Mouse (Mus musculus) limb, embryonic 11.5 days (tissue): ENCODE measurements around the gene St3gal2. TPM values are rescaled to one million over a fixed set of nuclear protein-coding genes. Genes with fewer than 3 reads are reported as not detected.
"Not testable (repeated sequence)": the region's sequence is repeated elsewhere in the genome, so short reads cannot be mapped to it uniquely, and the experiment has no call there.

ENCODE experiments used
- ATAC-seq: fragments of 200-750 bp; cut with Nextera tagmentation; 2 replicates; pipeline ENCODE4 v1.8.0; 2017; ENCODE audit warnings: low read depth; ENCODE audit not compliant: insufficient number of reproducible peaks, low FRiP score, low TSS enrichment
- DNase-seq: peaks from one replicate; pipeline ENCODE4 v3.0.0-alpha.2; 2015; ENCODE audit warnings: low spot score
- H3K27ac ChIP-seq: fragments of 300-500 bp; sonication (generic); replicated peaks from 2 replicates; pipeline ENCODE4 v1.5.1; 2014; ENCODE audit warnings: low read depth, mild to moderate bottlenecking, low read length
- H3K27me3 ChIP-seq: fragments of 300-500 bp; sonication (generic); 2 replicates; pipeline ENCODE4 v1.6.1; 2014; ENCODE audit warnings: mild to moderate bottlenecking, low read length, mixed read lengths; ENCODE audit not compliant: control insufficient read depth, insufficient read depth
- H3K36me3 ChIP-seq: fragments of 300-500 bp; sonication (generic); 2 replicates; pipeline ENCODE4 v1.6.1; 2014; ENCODE audit warnings: mild to moderate bottlenecking, low read length, moderate library complexity, mixed read lengths; ENCODE audit not compliant: control insufficient read depth, insufficient read depth
- H3K4me1 ChIP-seq: fragments of 300-500 bp; sonication (generic); 2 replicates; pipeline ENCODE4 v1.6.1; 2014; ENCODE audit warnings: low read length, mixed read lengths; ENCODE audit not compliant: control insufficient read depth, insufficient read depth
- H3K4me2 ChIP-seq: fragments of 300-500 bp; sonication (generic); 2 replicates; pipeline ENCODE4 v1.6.1; 2014; ENCODE audit warnings: low read depth, mild to moderate bottlenecking, moderate library complexity; ENCODE audit not compliant: severe bottlenecking
- H3K4me3 ChIP-seq: fragments of 300-500 bp; sonication (generic); 2 replicates; pipeline ENCODE4 v1.5.1; 2014; ENCODE audit warnings: low read depth, low read length
- H3K9ac ChIP-seq: fragments of 300-500 bp; sonication (generic); 2 replicates; pipeline ENCODE4 v1.6.1; 2014; ENCODE audit warnings: mild to moderate bottlenecking, low read length
- H3K9me3 ChIP-seq: fragments of 300-500 bp; sonication (generic); 2 replicates; pipeline ENCODE4 v1.6.1; 2016; ENCODE audit warnings: low read length; ENCODE audit not compliant: control insufficient read depth
- WGBS: fragments of 180-500 bp; shearing (Covaris S2); extraction: QIAGEN DNeasy Blood & Tissue Kit; methylation state at CpG from one replicate; pipeline ENCODE4 v1.1.7; 2014; 5-methylcytosine and 5-hydroxymethylcytosine counted together
- microRNA-seq: library from miRNA; unstranded; fragments of <30 nt; microRNA quantifications from one replicate; pipeline ENCODE4, GENCODE M21; 2016
- polyA plus RNA-seq: library from polyadenylated mRNA; unstranded; fragments of >200 nt; fragmentation: Nextera tagmentation; extraction: Ambion mirVana; gene quantifications from 2 replicates; pipeline ENCODE4 v1.2.1, GENCODE M21; 2014

Gene St3gal2
- polyA plus RNA-seq, 1 experiment from 2014 or later, result 19.5 TPM

- DNase-seq, H3K4me3 ChIP-seq, H3K4me2 ChIP-seq, H3K27me3 ChIP-seq, H3K27ac ChIP-seq, H3K4me1 ChIP-seq, H3K36me3 ChIP-seq, H3K9me3 ChIP-seq, ATAC-seq, H3K9ac ChIP-seq: not testable (repeated sequence)
- 93% methylated on average over 8 of the region's 10 CpGs for WGBS
These were observed 90.7 kb downstream of the St3gal2 start for GRCm38 (mm10) chr8:111010230-111010991.

Small RNA genes lying within 50 kb of the gene (microRNA-seq; reads per million reads assigned to microRNA genes)
- gene Mir3473d, result not detected

Other genes with a start within 250 kb of the St3gal2 start
- 15.7 and 20.9 TPM in 2 replicates for gene Mtss1l, start 198.4 kb upstream of the St3gal2 start, polyA plus RNA-seq
- not detected in 2 replicates for gene Il34, start 114.0 kb upstream of the St3gal2 start, polyA plus RNA-seq
- 75.6 and 77.1 TPM in 2 replicates for gene Cog4, start 73.3 kb upstream of the St3gal2 start, polyA plus RNA-seq
- 215 and 242 TPM in 2 replicates for gene Sf3b3, start 73.1 kb upstream of the St3gal2 start, polyA plus RNA-seq
- gene Fuk, start 17.4 kb upstream of the St3gal2 start, polyA plus RNA-seq, result 10.2 and 10.7 TPM in 2 replicates
- 34.1 and 40.3 TPM in 2 replicates for gene Ddx19a, start 77.9 kb downstream of the St3gal2 start, polyA plus RNA-seq
- 4.5 and 4.7 TPM in 2 replicates for gene Ddx19b, start 111.8 kb downstream of the St3gal2 start, polyA plus RNA-seq
- gene Aars, start 113.2 kb downstream of the St3gal2 start, polyA plus RNA-seq, result 66.1 and 78.4 TPM in 2 replicates
- 31.1 and 35.1 TPM in 2 replicates for gene Exosc6, start 136.4 kb downstream of the St3gal2 start, polyA plus RNA-seq
- gene Clec18a, start 172.5 kb downstream of the St3gal2 start, polyA plus RNA-seq, result not detected in 2 replicates
- gene Pdpr, start 174.7 kb downstream of the St3gal2 start, polyA plus RNA-seq, result 5.9 and 7.8 TPM in 2 replicates